Mouse (Mus musculus) lung, postnatal 0 days (tissue): ENCODE measurements around the gene Tecpr1.

Source experiments
- CTCF ChIP-seq: IDR thresholded peaks from 2 replicates; pipeline ENCODE4 v1.5.1; 2016; ENCODE audit warnings: antibody characterized with exemption, mild to moderate bottlenecking
- EP300 ChIP-seq: IDR thresholded peaks from 2 replicates; pipeline ENCODE4 v1.6.1; 2016; ENCODE audit warnings: antibody characterized with exemption, mild to moderate bottlenecking, control low read depth

GRCm38 (mm10) chr5:144202430-144202829 lies 21.0 kb downstream of the Tecpr1 start:
- TF ChIP-seq EP300 (no peak), CTCF (peak; percentile 42)
